Mouse (Mus musculus) intestine, postnatal 0 days (tissue): Measurements from ENCODE around the gene Hydin. TPM values are rescaled to one million over a fixed set of nuclear protein-coding genes. Genes with fewer than 3 reads are reported as not detected.

Source experiments
- ATAC-seq: fragments of 200-750 bp; cut with Nextera tagmentation; 2 replicates; pipeline ENCODE4 v1.8.0; 2017; ENCODE audit warnings: mild to moderate bottlenecking, moderate TSS enrichment, moderate library complexity
- H3K27ac ChIP-seq: fragments of 300-500 bp; sonication (generic); 2 replicates; pipeline ENCODE4 v1.5.1; 2014; ENCODE audit warnings: mild to moderate bottlenecking, low read depth, low read length, moderate library complexity
- H3K27me3 ChIP-seq: fragments of 300-500 bp; sonication (generic); replicated peaks from 2 replicates; pipeline ENCODE4 v1.6.1; 2014; ENCODE audit warnings: low read length, mixed read lengths; ENCODE audit not compliant: control insufficient read depth, insufficient read depth
- H3K36me3 ChIP-seq: fragments of 300-500 bp; sonication (generic); 2 replicates; pipeline ENCODE4 v1.6.1; 2014; ENCODE audit warnings: mild to moderate bottlenecking, moderate library complexity; ENCODE audit not compliant: control insufficient read depth, insufficient read depth
- H3K4me1 ChIP-seq: fragments of 300-500 bp; sonication (generic); replicated peaks from 2 replicates; pipeline ENCODE4 v1.6.1; 2014; ENCODE audit warnings: antibody characterized with exemption, low read length, mixed read lengths; ENCODE audit not compliant: control insufficient read depth, insufficient read depth
- H3K4me2 ChIP-seq: fragments of 300-500 bp; sonication (generic); replicated peaks from 2 replicates; pipeline ENCODE4 v1.6.1; 2014; ENCODE audit warnings: low read depth, mild to moderate bottlenecking, moderate library complexity
- H3K4me3 ChIP-seq: fragments of 300-500 bp; sonication (generic); 2 replicates; pipeline ENCODE4 v1.5.1; 2014; ENCODE audit warnings: low read depth, low read length
- H3K9ac ChIP-seq: fragments of 300-500 bp; sonication (generic); 2 replicates; pipeline ENCODE4 v1.6.1; 2014; ENCODE audit warnings: mild to moderate bottlenecking, low read depth, low read length
- H3K9me3 ChIP-seq: fragments of 300-500 bp; sonication (generic); 2 replicates; pipeline ENCODE4 v1.6.1; 2016; ENCODE audit warnings: mixed run types; ENCODE audit not compliant: control insufficient read depth
- CTCF ChIP-seq: sonication (generic); IDR thresholded peaks from 2 replicates; pipeline ENCODE4 v1.5.1; 2016; ENCODE audit warnings: low read depth, mild to moderate bottlenecking, control low read depth, antibody characterized with exemption, moderate library complexity
- WGBS: fragments of 180-500 bp; shearing (Covaris S2); extraction: QIAGEN DNeasy Blood & Tissue Kit; methylation state at CpG from one replicate; pipeline ENCODE4 v1.1.7; 2014; 5-methylcytosine and 5-hydroxymethylcytosine counted together
- polyA plus RNA-seq: library from polyadenylated mRNA; unstranded; fragments of >200 nt; fragmentation: Nextera tagmentation; extraction: Ambion mirVana; gene quantifications from 2 replicates; pipeline ENCODE4 v1.2.1, GENCODE M21; 2015

Hydin gene
- polyA plus RNA-seq, 1 experiment from 2014 or later = 0.07 TPM

DNA sequence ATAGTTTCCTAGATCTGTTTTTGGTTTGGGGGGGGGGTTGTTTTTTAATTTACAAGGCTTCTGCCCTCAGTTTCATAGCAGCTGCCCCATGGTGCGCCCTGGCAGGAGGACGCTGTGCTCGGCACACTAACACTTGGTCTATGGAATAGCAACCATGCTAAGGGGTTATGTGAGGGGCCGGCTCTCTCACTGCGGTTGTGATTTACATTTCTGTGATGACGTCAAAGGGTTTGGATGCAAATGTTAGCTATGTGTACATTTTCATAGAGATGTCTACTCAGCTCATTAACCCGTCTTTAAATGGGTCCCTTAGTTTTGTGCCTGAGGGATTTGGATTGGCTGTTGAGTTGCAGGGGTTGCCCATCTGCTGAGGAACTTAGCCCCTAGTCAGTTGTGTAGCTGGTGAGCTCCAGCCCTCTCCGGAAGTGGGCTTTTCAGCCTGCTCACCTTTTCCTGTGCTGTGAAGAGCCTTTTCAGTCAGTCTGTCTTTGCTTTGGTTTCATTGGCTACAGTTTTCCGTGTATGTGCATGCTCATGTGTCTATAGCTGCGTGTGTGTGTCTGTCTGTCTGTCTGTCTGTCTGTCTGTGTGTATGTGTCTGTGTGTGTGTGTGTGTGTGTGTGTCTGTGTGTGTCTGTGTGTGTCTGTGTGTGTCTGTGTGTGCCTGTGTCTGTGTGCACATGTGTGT, 197.1 kb downstream of the Hydin start:
- no peaks in the 10 kb centered on the region for H3K36me3 ChIP-seq
- no peak overlapping the region for H3K4me3 ChIP-seq
- 86% methylated on average over 10 of the region's 10 CpGs for WGBS
- H3K4me2 ChIP-seq = no peak overlapping the region
- H3K9me3 ChIP-seq = no peaks in the 10 kb centered on the region
- H3K27ac ChIP-seq = no peak overlapping the region
- TF ChIP-seq CTCF = no peak
- H3K27me3 ChIP-seq = no peaks in the 10 kb centered on the region
- no peak for ATAC-seq
- H3K4me1 ChIP-seq = no peaks in the 10 kb centered on the region
- no peak overlapping the region for H3K9ac ChIP-seq

DNA sequence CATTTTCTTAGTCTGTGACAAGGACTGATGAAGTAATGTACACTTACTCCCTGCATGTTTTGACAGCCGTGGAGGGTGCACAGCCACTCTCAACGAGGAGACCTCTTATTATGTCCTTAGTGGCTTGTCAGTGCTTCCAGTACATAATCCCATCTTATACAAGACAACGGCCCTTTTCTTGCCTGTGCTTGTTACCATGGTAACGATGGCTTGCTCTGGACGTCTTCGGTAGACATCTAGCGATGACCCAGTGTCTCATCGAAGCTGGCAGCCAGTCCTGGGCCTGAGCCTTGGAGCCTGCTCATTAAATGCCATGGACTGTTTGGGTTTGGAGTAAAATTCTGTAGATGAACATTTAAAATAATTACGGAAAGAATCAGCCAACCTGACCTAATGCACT, 198.8 kb downstream of the Hydin start:
- H3K27ac ChIP-seq = no peak overlapping the region
- H3K4me3 ChIP-seq = no peak overlapping the region
- no peaks in the 10 kb centered on the region for H3K27me3 ChIP-seq
- no peaks in the 10 kb centered on the region for H3K9me3 ChIP-seq
- no peaks in the 10 kb centered on the region for H3K4me1 ChIP-seq
- TF ChIP-seq CTCF = no peak
- WGBS = 70% methylated on average over 9 of the region's 9 CpGs
- no peaks in the 10 kb centered on the region for H3K36me3 ChIP-seq
- H3K4me2 ChIP-seq = no peak overlapping the region
- no peak for ATAC-seq
- no peak overlapping the region for H3K9ac ChIP-seq

DNA sequence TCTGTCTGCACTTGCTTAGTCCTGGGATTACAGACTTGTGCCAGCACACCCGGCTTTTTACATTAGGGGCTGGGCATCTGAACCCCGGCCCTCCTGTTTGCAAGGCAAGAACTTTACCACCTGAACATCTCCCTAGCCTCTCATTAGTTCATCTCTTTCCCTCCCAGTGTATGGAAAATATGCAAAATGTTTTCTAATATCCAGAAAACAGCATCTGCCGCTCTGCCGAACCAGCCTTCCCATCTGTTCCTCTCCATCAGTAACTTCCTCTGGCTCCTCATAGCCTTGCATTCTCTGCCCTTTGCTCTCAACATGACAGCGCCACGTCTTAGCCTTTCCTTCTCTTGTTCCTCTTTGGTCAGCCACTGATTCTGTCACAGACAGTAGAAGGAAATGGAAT, 210.5 kb downstream of the Hydin start:
- H3K4me1 ChIP-seq = no peaks in the 10 kb centered on the region
- H3K27ac ChIP-seq = no peak overlapping the region
- no peak overlapping the region for H3K4me2 ChIP-seq
- no peak for TF ChIP-seq CTCF
- WGBS = 83% methylated on average over 6 of the region's 6 CpGs
- H3K36me3 ChIP-seq = no peaks in the 10 kb centered on the region
- no peaks in the 10 kb centered on the region for H3K27me3 ChIP-seq
- no peak overlapping the region for H3K9ac ChIP-seq
- no peak overlapping the region for H3K4me3 ChIP-seq
- ATAC-seq = no peak
- H3K9me3 ChIP-seq = no peaks in the 10 kb centered on the region

DNA sequence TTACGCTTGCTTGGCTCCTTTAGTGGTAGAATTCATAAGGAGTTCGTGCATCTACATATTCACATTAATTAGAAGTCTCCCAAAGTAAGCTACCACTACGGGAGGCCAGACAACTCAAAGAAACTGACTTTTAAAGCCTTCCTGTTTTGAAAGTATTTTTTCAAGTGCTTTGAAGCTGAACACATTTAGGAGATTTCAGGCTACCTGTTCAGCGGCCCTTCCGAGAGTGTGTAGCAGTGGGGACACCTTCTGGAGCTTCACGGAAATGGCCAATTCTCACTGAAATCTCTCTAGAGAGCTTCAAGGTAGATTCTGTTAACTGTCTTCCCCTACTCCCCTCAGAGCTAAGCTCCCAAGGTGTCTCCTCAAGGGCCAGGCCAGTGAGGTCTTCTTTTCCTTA, 211.8 kb downstream of the Hydin start:
- Histone ChIP-seq H3K36me3 (no peaks in the 10 kb centered on the region), H3K9ac (no peak overlapping the region), H3K4me2 (no peak overlapping the region), H3K4me1 (no peaks in the 10 kb centered on the region), H3K27ac (no peak overlapping the region), H3K4me3 (no peak overlapping the region), H3K27me3 (no peaks in the 10 kb centered on the region), H3K9me3 (no peaks in the 10 kb centered on the region)
- peak; percentile 75 for TF ChIP-seq CTCF
- 36% methylated on average over 6 of the region's 6 CpGs for WGBS
- no peak for ATAC-seq

DNA sequence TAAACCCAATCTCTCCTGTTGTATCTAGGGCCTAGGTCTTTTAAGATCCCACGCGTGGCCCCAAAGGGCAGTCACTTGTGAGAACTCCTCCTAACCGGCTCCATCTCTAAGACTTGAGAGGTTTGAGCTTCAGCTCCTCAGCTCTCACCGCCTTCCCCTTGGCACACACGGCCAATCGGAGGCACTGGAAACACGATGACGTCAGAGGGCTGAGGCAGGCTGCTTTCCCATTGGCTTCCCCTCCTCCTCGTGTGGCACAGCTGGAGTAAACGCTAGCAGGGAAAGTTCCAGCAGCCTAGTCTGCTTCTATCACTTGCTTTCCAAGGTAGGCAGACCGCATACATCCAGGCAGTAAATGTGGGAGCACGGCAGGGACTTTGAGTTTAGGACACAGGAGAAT, 212.6 kb downstream of the Hydin start:
- no peak overlapping the region for H3K4me2 ChIP-seq
- H3K36me3 ChIP-seq = no peaks in the 10 kb centered on the region
- no peak overlapping the region for H3K4me3 ChIP-seq
- H3K27me3 ChIP-seq = no peaks in the 10 kb centered on the region
- TF ChIP-seq CTCF = no peak
- 61% methylated on average over 12 of the region's 12 CpGs for WGBS
- H3K4me1 ChIP-seq = no peaks in the 10 kb centered on the region
- no peak for ATAC-seq
- no peaks in the 10 kb centered on the region for H3K9me3 ChIP-seq
- no peak overlapping the region for H3K27ac ChIP-seq
- H3K9ac ChIP-seq = no peak overlapping the region

DNA sequence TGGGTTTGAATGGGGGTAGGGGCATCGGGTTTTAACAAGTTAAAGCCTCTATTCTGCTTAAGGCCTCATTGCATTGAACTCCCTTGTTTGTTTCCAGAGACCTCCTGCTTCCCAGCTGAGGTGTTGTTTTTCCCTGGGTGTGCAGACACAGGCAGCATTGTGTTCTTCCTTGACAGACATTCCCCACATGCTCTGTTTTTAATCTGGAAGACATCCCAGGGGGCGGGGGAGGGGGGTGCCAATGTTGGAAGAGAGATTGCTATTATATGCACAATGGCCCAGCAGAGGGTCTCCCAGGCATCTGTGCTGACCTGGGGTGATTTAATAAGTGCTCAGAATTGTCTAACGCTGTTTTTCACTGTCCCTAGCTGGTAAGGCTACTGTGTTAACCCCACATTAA, 215.5 kb downstream of the Hydin start:
- WGBS = 37% methylated on average over 3 of the region's 3 CpGs
- H3K9me3 ChIP-seq = no peaks in the 10 kb centered on the region
- no peaks in the 10 kb centered on the region for H3K4me1 ChIP-seq
- H3K9ac ChIP-seq = no peak overlapping the region
- no peak overlapping the region for H3K4me2 ChIP-seq
- no peak overlapping the region for H3K4me3 ChIP-seq
- no peak for TF ChIP-seq CTCF
- no peak overlapping the region for H3K27ac ChIP-seq
- ATAC-seq = no peak
- H3K36me3 ChIP-seq = no peaks in the 10 kb centered on the region
- H3K27me3 ChIP-seq = no peaks in the 10 kb centered on the region

DNA sequence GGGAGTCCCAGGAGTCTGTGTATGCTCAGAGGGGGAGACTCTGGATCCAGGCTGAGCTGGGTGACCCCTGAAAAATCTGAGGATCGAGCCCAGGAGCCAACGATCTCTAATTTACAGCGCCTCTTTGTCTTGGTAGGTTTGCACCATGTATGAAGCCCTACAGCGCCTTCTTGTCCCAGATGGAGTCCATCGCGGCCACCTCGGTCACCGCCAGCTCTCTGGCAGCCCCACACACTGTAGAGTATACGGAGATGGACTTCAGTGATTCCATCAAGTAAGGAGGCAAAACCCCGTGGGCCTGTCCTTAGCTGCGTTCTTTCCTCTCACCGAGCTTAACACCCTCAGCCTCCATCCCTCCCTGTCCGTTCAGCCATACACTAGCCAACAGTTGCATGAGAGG, 218.5 kb downstream of the Hydin start:
- no peak overlapping the region for H3K27ac ChIP-seq
- ATAC-seq = no peak
- H3K4me1 ChIP-seq = no peaks in the 10 kb centered on the region
- H3K9me3 ChIP-seq = no peaks in the 10 kb centered on the region
- H3K4me3 ChIP-seq = no peak overlapping the region
- TF ChIP-seq CTCF = no peak
- no peaks in the 10 kb centered on the region for H3K27me3 ChIP-seq
- no peaks in the 10 kb centered on the region for H3K36me3 ChIP-seq
- no peak overlapping the region for H3K9ac ChIP-seq
- no peak overlapping the region for H3K4me2 ChIP-seq
- 89% methylated on average over 13 of the region's 13 CpGs for WGBS
